Mouse (Mus musculus) hindbrain, embryonic 15.5 days (tissue): Measurements from ENCODE around the gene Bex6. TPM values are rescaled to one million over a fixed set of nuclear protein-coding genes. Genes with fewer than 3 reads are reported as not detected.
"Not testable (repeated sequence)": the region's sequence is repeated elsewhere in the genome, so short reads cannot be mapped to it uniquely, and the experiment has no call there.

Experiments
- ATAC-seq: fragments of 200-750 bp; cut with Nextera tagmentation; 2 replicates; pipeline ENCODE4 v1.8.0; 2017; ENCODE audit warnings: low read depth, moderate number of reproducible peaks, moderate TSS enrichment; ENCODE audit not compliant: low FRiP score
- H3K27ac ChIP-seq: fragments of 300-500 bp; sonication (generic); replicated peaks from 2 replicates; pipeline ENCODE4 v1.5.1; 2015; ENCODE audit warnings: mild to moderate bottlenecking, inconsistent platforms
- H3K27me3 ChIP-seq: fragments of 300-500 bp; sonication (generic); 2 replicates; pipeline ENCODE4 v1.6.1; 2015; ENCODE audit warnings: control low read depth, inconsistent platforms
- H3K36me3 ChIP-seq: fragments of 300-500 bp; sonication (generic); 2 replicates; pipeline ENCODE4 v1.6.1; 2015; ENCODE audit warnings: control low read depth, inconsistent platforms
- H3K4me1 ChIP-seq: fragments of 300-500 bp; sonication (generic); replicated peaks from 2 replicates; pipeline ENCODE4 v1.6.1; 2015; ENCODE audit warnings: control low read depth, inconsistent platforms
- H3K4me2 ChIP-seq: fragments of 300-500 bp; sonication (generic); 2 replicates; pipeline ENCODE4 v1.6.1; 2015; ENCODE audit warnings: moderate library complexity, mild to moderate bottlenecking, inconsistent platforms
- H3K4me3 ChIP-seq: fragments of 300-500 bp; sonication (generic); 2 replicates; pipeline ENCODE4 v1.5.1; 2015; ENCODE audit warnings: mild to moderate bottlenecking, inconsistent platforms
- H3K9ac ChIP-seq: fragments of 300-500 bp; sonication (generic); 2 replicates; pipeline ENCODE4 v1.6.1; 2015; ENCODE audit warnings: inconsistent platforms
- H3K9me3 ChIP-seq: fragments of 300-500 bp; sonication (generic); 2 replicates; pipeline ENCODE4 v1.6.1; 2016; ENCODE audit warnings: control low read depth, inconsistent platforms
- WGBS: fragments of 180-500 bp; shearing (Covaris S2); methylation state at CpG from one replicate; pipeline ENCODE4 v1.1.7; 2015; 5-methylcytosine and 5-hydroxymethylcytosine counted together
- polyA plus RNA-seq: library from polyadenylated mRNA; unstranded; fragments of >200 nt; fragmentation: Nextera tagmentation; extraction: Ambion mirVana; gene quantifications from 2 replicates; pipeline ENCODE4 v1.2.1, GENCODE M21; 2015

The Bex6 gene
- polyA plus RNA-seq, 1 experiment from 2014 or later: not detected

DNA sequence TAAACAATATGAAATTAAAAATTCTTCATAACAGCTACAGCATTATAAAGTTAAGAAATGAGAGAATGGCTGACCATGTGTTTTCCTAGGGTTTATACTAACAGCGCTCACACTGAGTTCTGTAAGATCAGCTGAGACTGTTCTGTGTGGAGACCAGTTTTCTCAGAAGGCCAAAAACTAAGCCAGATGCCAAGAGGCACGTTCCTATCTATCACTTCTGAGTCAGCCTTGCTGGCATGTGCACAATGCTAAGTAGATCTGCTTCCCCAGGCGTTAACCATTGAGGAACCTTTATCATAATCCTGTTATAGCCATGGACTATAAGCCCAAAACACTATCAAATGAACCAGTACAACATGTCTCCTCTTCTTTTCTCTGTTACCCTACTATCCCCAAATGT lies 52.4 kb downstream of the Bex6 start:
- not testable (repeated sequence) for H3K27me3 ChIP-seq, H3K4me1 ChIP-seq, H3K4me2 ChIP-seq, H3K27ac ChIP-seq, H3K9me3 ChIP-seq, ATAC-seq, H3K9ac ChIP-seq, H3K4me3 ChIP-seq
- WGBS: 85% methylated on average over 3 of the region's 3 CpGs
- H3K36me3 ChIP-seq: peaks cover 12% of the 10 kb centered on the region; the same call in 1 of the 2 replicates

Other genes with a start within 250 kb of the Bex6 start
- gene Pigz, start 246.0 kb upstream of the Bex6 start, polyA plus RNA-seq: 4.2 and 4.8 TPM in 2 replicates
- 118 and 123 TPM in 2 replicates for gene 0610012G03Rik, start 231.3 kb upstream of the Bex6 start, polyA plus RNA-seq
- gene Ncbp2, start 231.3 kb upstream of the Bex6 start, polyA plus RNA-seq: 89.0 and 93.7 TPM in 2 replicates
- 15.3 and 15.9 TPM in 2 replicates for gene Senp5, start 176.5 kb upstream of the Bex6 start, polyA plus RNA-seq
- 30.1 and 31.8 TPM in 2 replicates for gene Pak2, start 100.5 kb upstream of the Bex6 start, polyA plus RNA-seq
- gene Pigx, start 80.1 kb upstream of the Bex6 start, polyA plus RNA-seq: 101 TPM in 2 replicates
- gene Cep19, start 80.0 kb upstream of the Bex6 start, polyA plus RNA-seq: 44.2 and 48.2 TPM in 2 replicates
- 8.0 and 8.4 TPM in 2 replicates for gene Nrros, start 14.2 kb upstream of the Bex6 start, polyA plus RNA-seq
- gene Fbxo45, start 67.3 kb downstream of the Bex6 start, polyA plus RNA-seq: 20.5 and 21.8 TPM in 2 replicates
- 13.9 and 15.1 TPM in 2 replicates for gene Wdr53, start 67.4 kb downstream of the Bex6 start, polyA plus RNA-seq
- not detected in 2 replicates for gene Smco1, start 91.6 kb downstream of the Bex6 start, polyA plus RNA-seq
- 26.9 TPM in 2 replicates for gene Rnf168, start 97.6 kb downstream of the Bex6 start, polyA plus RNA-seq
- gene Ubxn7, start 152.4 kb downstream of the Bex6 start, polyA plus RNA-seq: 19.1 and 23.0 TPM in 2 replicates
- gene Tm4sf19, start 220.7 kb downstream of the Bex6 start, polyA plus RNA-seq: not detected in 2 replicates
- gene Tctex1d2, start 239.9 kb downstream of the Bex6 start, polyA plus RNA-seq: 34.5 and 39.0 TPM in 2 replicates